Mouse (Mus musculus): ENCODE data around the gene Dnmt1.

GRCm38 (mm10) chr9:20993165-20993898 lies 33.6 kb upstream of the Dnmt1 start:
- TF ChIP-seq GATA1 (IDR thresholded peaks at IDR 0.05; ENCODE audit: borderline replicate concordance, low read length) (no peak), FLI1 (IDR thresholded peaks at IDR 0.05; ENCODE audit: low read length) (no peak)

Measured in megakaryocyte, embryonic 14.5 days (primary cell).